Mouse (Mus musculus): ENCODE data around the gene Erc1.

DNA sequence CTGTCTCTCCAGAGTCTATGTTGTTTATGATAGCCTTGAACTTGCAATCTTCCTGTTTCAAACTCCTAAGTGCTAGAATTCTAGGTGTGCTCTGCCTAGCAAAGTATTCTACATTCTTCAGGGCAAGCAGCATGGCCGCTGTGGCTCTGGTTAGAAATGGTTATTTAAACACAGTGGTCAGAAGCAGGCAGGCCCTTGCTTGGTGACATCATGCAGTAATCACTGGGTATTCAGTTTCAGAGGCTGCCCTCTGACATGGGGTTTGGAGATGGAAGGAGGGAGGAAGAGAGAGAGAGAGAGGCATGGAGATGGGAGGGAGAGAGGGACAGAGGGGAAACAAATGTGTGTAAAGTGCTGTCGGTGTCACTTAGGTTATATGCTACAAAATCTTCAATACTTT is 246.6 kb downstream of the Erc1 start:
- TF ChIP-seq CTCF (IDR thresholded peaks at IDR 0.05; ENCODE audit: borderline replicate concordance, insufficient read depth, low read length) = no peak
- no peak for TF ChIP-seq POLR2A (IDR thresholded peaks at IDR 0.05; ENCODE audit: low read depth, low read length)

Data from embryonic fibroblast, embryonic 13.5 days (primary cell).